Mouse (Mus musculus) thymus, postnatal 36 days (tissue): ENCODE results near the gene Gamt.

Experiments used
- DNase-seq, 2 experiments: peaks; one replicate each; pipeline ENCODE4 v3.0.0; 2022; ENCODE audit warnings: mixed read lengths in 2 of 2

Gamt gene

DNA sequence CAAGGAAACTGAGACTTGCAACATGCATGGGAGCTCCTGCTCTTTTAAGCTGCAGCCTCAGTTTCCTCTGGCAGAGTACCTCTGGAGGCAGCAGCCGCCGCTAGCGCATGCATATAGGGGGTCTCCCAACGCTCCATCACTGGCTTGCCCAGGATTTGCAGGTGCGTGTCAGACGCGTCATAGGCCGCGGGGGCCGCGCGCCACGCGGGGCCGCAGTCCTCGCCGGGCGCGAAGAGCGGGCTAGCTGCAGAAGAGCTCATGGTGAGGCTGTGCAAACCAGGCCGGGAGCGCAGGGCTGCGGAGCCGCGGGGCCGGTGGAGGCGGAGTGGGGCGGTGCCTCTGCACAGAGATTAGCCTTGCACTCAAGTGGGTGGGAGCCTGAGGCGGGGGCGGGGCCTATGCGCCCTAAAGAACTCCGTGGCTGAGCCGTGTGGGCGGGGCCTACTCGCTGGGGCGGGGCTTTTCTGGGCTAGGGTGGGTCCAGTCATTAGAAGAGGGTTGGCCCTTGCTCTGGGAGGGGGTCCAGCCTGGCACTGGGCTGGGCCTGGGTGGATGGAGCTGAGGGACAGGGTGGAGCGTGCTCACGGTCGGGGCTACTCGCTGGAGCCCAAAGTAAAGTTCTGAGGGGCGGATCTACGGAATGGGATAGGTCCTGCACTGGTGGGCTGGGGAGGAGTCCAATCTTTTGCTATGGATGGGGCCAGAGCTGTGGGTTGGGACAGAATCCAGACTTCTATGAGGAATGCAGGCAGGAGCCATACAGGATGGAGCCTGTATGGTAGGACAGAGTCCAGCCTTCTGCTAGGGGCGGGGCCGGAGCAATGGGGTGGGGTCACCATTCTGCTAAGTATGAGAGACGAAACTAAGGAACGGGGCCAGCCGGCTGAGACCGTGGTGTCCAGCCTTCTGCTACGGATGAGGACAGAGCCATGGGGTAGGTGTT, at the start of gene Gamt, which contains the start of gene Dazap1:
Gene Gamt (minus strand): TSS at position 371 of the 943 bp plus-strand sequence.
Gene Dazap1 (plus strand): TSS at position 845 of the 943 bp plus-strand sequence.
- DNase-seq = peak; percentile 90

GRCm38 (mm10) chr10:80304862-80305261, 44.0 kb upstream of the Gamt start:
- DNase-seq = peak; percentile 48 to 54

GRCm38 (mm10) chr10:80304458-80304857, 43.6 kb upstream of the Gamt start:
- DNase-seq = no peak

DNA sequence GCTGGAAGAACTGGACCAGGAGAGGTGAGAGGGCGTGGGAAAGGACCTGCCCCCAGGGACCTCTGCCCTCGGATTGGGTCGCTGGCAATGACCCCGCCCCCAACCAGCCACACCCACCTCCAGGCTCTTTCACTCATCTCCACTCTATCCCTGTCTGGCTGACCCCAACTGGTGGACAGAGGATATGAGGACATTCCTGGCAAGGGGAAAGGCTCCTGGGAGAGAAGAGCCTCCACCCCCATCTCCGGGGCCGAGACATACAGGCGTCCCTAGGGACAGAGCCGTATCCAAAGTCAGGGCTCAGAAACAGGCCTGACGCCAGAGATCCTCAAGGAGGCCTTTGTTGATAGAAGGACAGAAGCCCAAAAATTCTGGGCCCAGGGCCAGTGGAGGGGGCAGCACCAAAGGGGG, 41.7 kb upstream of the Gamt start:
- DNase-seq = no peak

DNA sequence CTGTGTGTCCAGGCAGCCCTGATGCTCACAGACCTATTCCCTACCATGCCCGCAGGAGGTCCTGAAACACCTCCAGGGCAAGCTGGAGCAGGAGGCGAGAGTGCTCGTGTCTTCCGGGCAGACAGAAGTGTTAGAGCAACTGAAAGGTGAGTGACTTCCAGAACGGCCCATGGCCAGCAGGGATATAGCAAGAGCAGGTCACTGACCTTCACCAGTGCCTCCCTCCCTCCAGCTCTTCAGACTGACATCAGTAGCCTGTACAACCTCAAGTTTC, 41.2 kb upstream of the Gamt start:
- no peak for DNase-seq

- DNase-seq = no peak
Observed at GRCm38 (mm10) chr10:80301256-80302081, 40.7 kb upstream of the Gamt start.

DNA sequence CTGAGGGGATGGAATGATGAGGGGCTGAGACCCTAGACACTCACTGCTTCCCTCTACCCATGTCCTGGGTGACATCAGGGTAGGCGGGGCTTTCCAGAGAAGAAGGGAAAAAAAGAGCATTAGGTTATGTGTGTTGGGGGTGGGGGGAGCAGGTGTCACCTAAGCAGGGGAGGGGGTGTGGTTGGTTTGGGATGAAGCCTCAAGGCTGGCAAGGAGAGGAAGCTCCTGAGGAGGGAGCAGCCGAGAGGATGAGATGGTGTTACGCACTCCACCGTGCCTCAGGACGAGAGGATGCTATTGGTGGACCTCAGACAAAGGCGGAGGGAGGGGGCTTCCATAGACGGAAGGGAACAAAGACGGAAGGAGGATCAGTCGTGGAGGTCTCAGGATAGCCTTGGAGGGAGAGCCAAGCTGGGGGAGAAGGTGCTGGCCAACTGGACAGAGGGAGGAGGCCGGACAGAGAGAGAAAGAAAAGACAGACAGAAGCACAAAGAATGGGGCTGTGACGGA, 39.9 kb upstream of the Gamt start:
- DNase-seq = no peak

DNA sequence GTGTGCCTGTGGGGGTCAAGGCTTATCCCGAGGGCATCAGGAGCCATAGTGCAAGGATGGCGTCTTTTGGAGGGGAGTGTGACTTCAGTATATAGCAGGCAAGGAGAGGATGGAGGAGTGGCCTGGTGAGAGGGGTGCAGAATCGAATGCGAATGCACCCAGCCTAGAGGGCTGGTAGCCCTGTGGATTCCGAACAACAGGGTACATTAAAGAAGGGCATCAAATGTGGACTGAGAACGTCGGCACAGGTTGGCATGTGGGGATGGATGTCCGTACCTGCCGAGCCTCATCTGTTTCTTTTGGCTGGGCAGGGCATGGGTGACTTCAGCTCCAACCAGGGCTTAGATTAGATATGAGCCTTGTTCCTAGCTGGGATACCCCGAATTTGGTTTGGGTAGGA, 39.0 kb upstream of the Gamt start:
- DNase-seq = no peak

DNA sequence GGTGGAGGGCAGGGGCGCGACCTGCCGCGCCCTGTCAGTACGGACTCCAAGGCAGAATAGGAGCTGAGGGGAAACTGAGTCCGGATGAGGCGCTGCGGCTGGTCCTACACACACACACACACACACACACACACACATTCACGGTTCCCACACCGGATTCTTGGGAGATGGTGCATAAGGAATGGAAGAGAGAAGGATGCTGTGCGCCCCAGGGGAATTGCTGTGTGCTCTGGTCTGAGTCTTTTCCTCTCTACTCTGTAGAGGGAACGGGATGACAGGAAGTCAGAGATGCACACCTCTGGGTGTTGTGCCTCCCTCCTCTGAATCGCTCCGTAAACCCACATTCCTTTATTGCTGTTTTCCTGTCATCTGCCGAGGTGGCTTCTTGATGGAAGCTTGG, 38.5 kb upstream of the Gamt start:
- no peak for DNase-seq

- no peak for DNase-seq
Observed at GRCm38 (mm10) chr10:80298571-80299281, 37.9 kb upstream of the Gamt start.

GRCm38 (mm10) chr10:80297526-80298133, 36.8 kb upstream of the Gamt start:
- no peak for DNase-seq

- DNase-seq = no peak
Observed at GRCm38 (mm10) chr10:80296824-80297223, 36.0 kb upstream of the Gamt start.

- DNase-seq = peak; percentile 62 to 67
Observed at GRCm38 (mm10) chr10:80295618-80296425, 35.0 kb upstream of the Gamt start, which contains the start of gene Apc2. Apc2 (plus strand) TSS chr10:80295977.

DNA sequence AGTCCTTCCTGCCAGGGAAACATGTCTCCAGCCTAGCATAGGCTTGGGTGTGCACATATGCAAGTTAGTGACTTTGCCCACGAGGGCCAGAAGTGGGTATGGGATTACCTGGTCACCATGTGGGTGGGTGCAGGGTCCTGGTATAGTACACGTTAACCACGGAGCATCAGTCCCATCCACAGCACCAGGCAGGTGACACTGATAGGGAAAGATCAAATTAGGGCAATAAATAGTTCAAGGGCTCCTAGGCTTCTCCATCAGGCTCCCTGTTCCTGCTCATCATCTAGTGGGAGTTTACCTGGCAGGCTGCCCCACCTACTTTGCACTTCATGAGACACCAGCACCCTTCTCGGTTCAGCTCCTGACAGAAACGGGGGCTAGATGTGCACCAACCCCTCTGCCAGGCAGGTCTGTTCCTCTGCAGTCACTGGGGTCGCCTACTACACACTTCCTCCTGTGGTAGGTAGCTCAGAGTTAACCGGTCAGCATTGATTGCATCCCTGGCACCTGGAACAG, 34.0 kb upstream of the Gamt start:
- no peak for DNase-seq

DNA sequence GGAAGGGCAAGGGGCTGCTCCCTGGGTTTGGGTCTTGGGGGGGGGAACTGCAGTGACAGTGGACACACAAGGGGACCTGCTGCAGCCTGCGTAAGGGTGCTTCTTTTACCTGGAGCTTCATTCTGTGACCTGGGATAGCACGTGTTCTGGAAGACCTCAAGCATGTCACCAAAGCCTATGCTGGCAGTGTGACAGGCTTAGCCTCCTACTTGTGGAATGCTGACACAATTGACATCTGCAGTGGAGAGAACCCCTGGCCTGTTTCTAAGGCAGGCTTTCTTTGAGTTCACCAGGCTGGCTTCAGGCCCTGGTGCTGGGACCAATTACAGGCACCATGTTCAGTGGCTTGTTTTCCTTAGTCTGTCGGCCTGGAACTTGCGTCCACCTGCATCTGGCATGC, 33.5 kb upstream of the Gamt start:
- DNase-seq = no peak

- no peak for DNase-seq
Observed at GRCm38 (mm10) chr10:80293325-80293724, 32.5 kb upstream of the Gamt start.

GRCm38 (mm10) chr10:80292251-80293146, 31.7 kb upstream of the Gamt start, which contains the start of gene Rps15:
Rps15 (plus strand) TSS chr10:80292453.
- peak; percentile 93 to 95 for DNase-seq

DNA sequence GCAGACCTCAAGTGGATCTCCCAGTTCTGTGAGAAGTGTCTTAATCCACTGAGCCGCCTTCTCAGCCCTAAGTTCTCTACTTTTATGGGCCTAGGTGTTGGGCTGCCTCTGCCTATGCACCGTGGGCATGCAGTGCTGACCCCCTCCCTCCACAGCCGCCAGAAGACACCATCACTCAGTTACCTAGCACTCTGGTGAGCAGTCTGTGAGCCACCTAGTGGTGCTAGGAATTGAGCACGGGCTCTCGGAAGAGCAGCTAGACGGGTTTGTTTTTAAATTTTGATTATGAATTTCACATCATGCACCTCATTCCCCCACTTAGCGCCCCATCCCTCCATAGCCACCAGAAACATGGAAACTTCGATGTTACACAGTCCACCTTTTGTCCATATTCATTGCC, 27.8 kb upstream of the Gamt start:
- DNase-seq = no peak

GRCm38 (mm10) chr10:80288097-80288496, 27.3 kb upstream of the Gamt start:
- DNase-seq = no peak
